18 mouse cellular contexts compared by ENCODE assay signal in the genomic region with DNA sequence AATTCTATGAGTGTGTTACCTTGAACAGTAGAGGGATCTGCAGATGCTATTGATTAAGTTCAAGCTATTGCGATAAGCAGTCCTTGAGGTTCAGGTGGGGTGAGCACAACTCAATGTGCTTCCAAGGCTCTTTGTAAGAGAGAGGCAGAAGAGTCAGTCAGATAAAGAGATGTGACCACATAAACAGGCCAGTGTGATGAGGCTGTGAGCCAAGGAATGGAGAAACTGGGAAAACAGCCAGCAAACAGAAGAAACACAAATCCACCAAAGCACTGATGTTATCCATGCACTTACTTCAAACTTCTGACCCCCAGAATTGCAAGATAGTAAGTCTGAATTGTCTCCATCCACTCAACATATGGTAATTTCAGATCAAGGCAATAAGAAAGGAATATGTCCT.
A peak's percentile ranks its signal among the peaks of the same experiment; 100 is the strongest.
DNase-seq lines count a peak whose midpoint lies in the region; ATAC-seq and TF ChIP-seq lines count a peak whose summit lies in the region.
"Had no signal": no experiment of that assay in that cellular context is flagged by ENCODE, and none has a peak within 500 bp of the region (broad histone marks: within the 10 kb centered on the region; RNA-seq: fewer than 3 reads in every experiment).

No protein-coding gene starts in this region.

- no peak overlapping the region for H3K4me2 ChIP-seq in intestine, embryonic 14.5 days (ENCODE audit: low read length)
- no peak overlapping the region for H3K4me2 ChIP-seq in intestine, postnatal 0 days (replicated peaks; ENCODE audit: low read depth)
- H3K4me2 ChIP-seq: embryonic facial prominence, embryonic 12.5 days; liver, embryonic 11.5 days had no signal

- no peak overlapping the region for H3K9ac ChIP-seq in intestine, embryonic 14.5 days (ENCODE audit: low read length)
- no peak overlapping the region for H3K9ac ChIP-seq in intestine, postnatal 0 days (ENCODE audit: low read depth, low read length)
- H3K9ac ChIP-seq: embryonic facial prominence, embryonic 12.5 days had no signal

- H3K9me3 ChIP-seq in intestine, embryonic 14.5 days (ENCODE audit: control insufficient read depth, low read length) = no peaks in the 10 kb centered on the region
- H3K9me3 ChIP-seq in intestine, postnatal 0 days (ENCODE audit: control insufficient read depth) = no peaks in the 10 kb centered on the region
- H3K9me3 ChIP-seq: embryonic facial prominence, embryonic 12.5 days; forebrain, embryonic 10.5 days had no signal

- no peaks in the 10 kb centered on the region for H3K27me3 ChIP-seq in intestine, embryonic 14.5 days (replicated peaks; ENCODE audit: control insufficient read depth, insufficient read depth, low read length)
- H3K27me3 ChIP-seq in intestine, postnatal 0 days (replicated peaks; ENCODE audit: control insufficient read depth, insufficient read depth, low read length) = no peaks in the 10 kb centered on the region
- H3K27me3 ChIP-seq: embryonic facial prominence, embryonic 12.5 days had no signal

- H3K27ac ChIP-seq in intestine, embryonic 14.5 days (ENCODE audit: low read depth) = no peak overlapping the region; the same call in 1 of the 2 replicates
- H3K27ac ChIP-seq in intestine, postnatal 0 days (ENCODE audit: low read depth, low read length) = no peak overlapping the region
- H3K27ac ChIP-seq: embryonic facial prominence, embryonic 12.5 days; forebrain, embryonic 10.5 days; macrophage had no signal

- DNase-seq in adrenal gland, adult 2 months = peak; percentile 13
- DNase-seq in adrenal gland, adult 18-20 months (ENCODE audit: low spot score in 2 of 2) = no peak
- DNase-seq in intestine, embryonic 14.5 days (ENCODE audit: low spot score) = peak; percentile 63
- DNase-seq in ovary, adult 18-20 months (ENCODE audit: low spot score) = peak; percentile 46
- DNase-seq in ovary, postnatal 10 days (ENCODE audit: low spot score) = no peak
- DNase-seq in ovary, postnatal 14 days (ENCODE audit: low spot score) = peak; percentile 13
- DNase-seq in layer of hippocampus, adult 18-20 months (ENCODE audit: low spot score in 2 of 2) = no peak
- DNase-seq: cerebellum, adult 9-11 months; heart, postnatal 36 days; midbrain, embryonic 14.5 days; retina, postnatal 1 day; thymus, postnatal 4 days had no signal

- peaks cover 6% of the 10 kb centered on the region; the same call in 1 of the 2 replicates for H3K4me1 ChIP-seq in intestine, embryonic 14.5 days (replicated peaks; ENCODE audit: control insufficient read depth, insufficient read depth, low read length)
- H3K4me1 ChIP-seq in intestine, postnatal 0 days (replicated peaks; ENCODE audit: control insufficient read depth, insufficient read depth, low read length) = no peaks in the 10 kb centered on the region
- H3K4me1 ChIP-seq: embryonic facial prominence, embryonic 12.5 days; forebrain, embryonic 10.5 days had no signal

- H3K36me3 ChIP-seq in intestine, embryonic 14.5 days (ENCODE audit: control insufficient read depth, insufficient read depth, low read length) = no peaks in the 10 kb centered on the region
- H3K36me3 ChIP-seq in intestine, postnatal 0 days (ENCODE audit: control insufficient read depth, insufficient read depth) = no peaks in the 10 kb centered on the region
- H3K36me3 ChIP-seq: embryonic facial prominence, embryonic 12.5 days; forebrain, embryonic 10.5 days had no signal

- no peak for ATAC-seq in intestine, embryonic 14.5 days (replicated peaks; ENCODE audit: low FRiP score, low TSS enrichment, low read depth)
- ATAC-seq in intestine, postnatal 0 days = no peak
- ATAC-seq: intestine, embryonic 16.5 days had no signal

- H3K4me3 ChIP-seq in intestine, embryonic 14.5 days (ENCODE audit: low read depth, low read length) = no peak overlapping the region
- H3K4me3 ChIP-seq in intestine, postnatal 0 days (ENCODE audit: low read depth, low read length) = no peak overlapping the region
- H3K4me3 ChIP-seq: embryonic facial prominence, embryonic 12.5 days; forebrain, embryonic 10.5 days had no signal

- no peak for TF ChIP-seq CTCF in intestine, postnatal 0 days (IDR thresholded peaks at IDR 0.05; ENCODE audit: low read depth)

- 63% methylated on average over 1 of the region's 1 CpGs for WGBS in intestine, embryonic 14.5 days
- 80% methylated on average over 1 of the region's 1 CpGs for WGBS in intestine, postnatal 0 days

Comparison
In these comparisons a context has a peak if more than half of its experiments do, and no peak if none do; other contexts are left out.
1. DNase-seq: peak in adrenal gland, adult 2 months (single experiment), intestine, embryonic 14.5 days (single experiment), ovary, adult 18-20 months (single experiment) and ovary, postnatal 14 days (single experiment); none in adrenal gland, adult 18-20 months (0 of 2), ovary, postnatal 10 days (single experiment) and layer of hippocampus, adult 18-20 months (0 of 2).